Mouse (Mus musculus): Measurements from ENCODE around the gene Mdm1. TPM values are rescaled to one million over a fixed set of nuclear protein-coding genes. Genes with fewer than 3 reads are reported as not detected.
"Not testable (repeated sequence)": the region's sequence is repeated elsewhere in the genome, so short reads cannot be mapped to it uniquely, and the experiment has no call there.

The Mdm1 gene
- polyA plus RNA-seq, 1 experiment from 2014 or later = 16.1 TPM

GRCm38 (mm10) chr10:118172416-118172815, 30.8 kb downstream of the Mdm1 start:
- no peak overlapping the region for H3K27ac ChIP-seq
- TF ChIP-seq CTCF (IDR thresholded peaks at IDR 0.05; ENCODE audit: low read depth) = no peak
- H3K4me3 ChIP-seq (replicated peaks; ENCODE audit: low read depth, low read length) = no peak overlapping the region
- ATAC-seq (replicated peaks; ENCODE audit: low FRiP score, low read depth) = no peak
- peak; percentile 1 for DNase-seq (ENCODE audit: low spot score)
- 54% methylated on average over 8 of the region's 8 CpGs for WGBS
- H3K27me3 ChIP-seq (ENCODE audit: insufficient read depth, low read length) = no peaks in the 10 kb centered on the region
- H3K4me2 ChIP-seq (ENCODE audit: low read length) = no peak overlapping the region
- no peaks in the 10 kb centered on the region for H3K9me3 ChIP-seq (replicated peaks; ENCODE audit: low read length)
- no peaks in the 10 kb centered on the region for H3K4me1 ChIP-seq (replicated peaks; ENCODE audit: insufficient read depth, low read length)
- no peak overlapping the region for H3K9ac ChIP-seq (ENCODE audit: low read depth, low read length)
- 0 out of 2 replicates have a peak, but pooled peaks cover 4% of the 10 kb centered on the region for H3K36me3 ChIP-seq (ENCODE audit: insufficient read depth, low read length)

DNA sequence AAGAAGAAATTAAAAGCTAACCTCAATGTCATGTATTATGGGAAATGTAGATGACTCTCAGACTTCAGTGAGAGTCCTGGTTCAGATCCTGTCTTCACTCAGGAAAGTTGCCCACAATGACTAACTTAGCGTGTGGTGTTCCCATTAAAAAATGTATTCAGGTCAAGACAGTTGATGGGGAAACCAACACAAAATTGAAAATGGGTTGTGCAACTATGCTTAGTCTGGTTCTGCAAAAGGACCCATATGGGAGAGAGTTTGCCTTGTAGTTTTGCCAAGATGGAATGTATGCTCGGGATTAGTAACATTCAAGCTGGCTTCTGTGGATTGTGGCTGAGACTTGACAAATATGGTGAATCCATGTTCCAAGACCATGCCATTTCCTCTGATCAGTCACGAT, 31.3 kb downstream of the Mdm1 start:
- no peak for TF ChIP-seq CTCF (IDR thresholded peaks at IDR 0.05; ENCODE audit: low read depth)
- DNase-seq (ENCODE audit: low spot score) (no peak), ATAC-seq (replicated peaks; ENCODE audit: low FRiP score, low read depth) (no peak)
- no peak overlapping the region for H3K4me3 ChIP-seq (replicated peaks; ENCODE audit: low read depth, low read length)
- H3K27ac ChIP-seq = no peak overlapping the region
- 0 out of 2 replicates have a peak, but pooled peaks cover 4% of the 10 kb centered on the region for H3K36me3 ChIP-seq (ENCODE audit: insufficient read depth, low read length)
- 88% methylated on average over 3 of the region's 3 CpGs for WGBS
- H3K4me1 ChIP-seq (replicated peaks; ENCODE audit: insufficient read depth, low read length) = no peaks in the 10 kb centered on the region
- no peak overlapping the region for H3K4me2 ChIP-seq (ENCODE audit: low read length)
- no peaks in the 10 kb centered on the region for H3K27me3 ChIP-seq (ENCODE audit: insufficient read depth, low read length)
- H3K9ac ChIP-seq (ENCODE audit: low read depth, low read length) = no peak overlapping the region
- H3K9me3 ChIP-seq (replicated peaks; ENCODE audit: low read length) = no peaks in the 10 kb centered on the region

- DNase-seq (ENCODE audit: low spot score); ATAC-seq (replicated peaks; ENCODE audit: low FRiP score, low read depth); H3K9me3 ChIP-seq (replicated peaks; ENCODE audit: low read length); H3K4me3 ChIP-seq (replicated peaks; ENCODE audit: low read depth, low read length); H3K4me1 ChIP-seq (replicated peaks; ENCODE audit: insufficient read depth, low read length); H3K36me3 ChIP-seq (ENCODE audit: insufficient read depth, low read length); H3K9ac ChIP-seq (ENCODE audit: low read depth, low read length); H3K27ac ChIP-seq; H3K27me3 ChIP-seq (ENCODE audit: insufficient read depth, low read length); H3K4me2 ChIP-seq (ENCODE audit: low read length): not testable (repeated sequence)
- WGBS = 81% methylated on average over 4 of the region's 4 CpGs
Measured at GRCm38 (mm10) chr10:118175542-118175941, 33.9 kb downstream of the Mdm1 start.

DNA sequence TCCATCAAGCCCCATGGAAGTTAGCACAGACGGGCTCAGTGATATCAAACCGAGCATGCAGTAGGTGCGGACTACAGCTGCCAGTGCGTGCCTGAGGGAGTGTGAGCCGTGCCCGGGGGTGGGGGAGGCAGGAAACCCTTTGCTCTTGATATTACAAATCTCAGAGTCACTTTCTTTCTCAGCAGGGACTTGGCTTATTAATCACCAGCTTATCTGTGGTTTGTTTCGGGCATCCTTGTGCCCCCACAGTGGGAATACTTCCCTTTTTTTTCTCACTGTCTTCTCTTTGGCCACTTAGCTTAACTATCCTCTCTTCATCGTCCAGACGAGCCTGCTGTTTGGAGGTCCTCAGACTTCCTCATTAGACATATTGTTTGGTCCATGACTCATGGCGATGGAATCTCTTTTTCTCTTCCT, 37.1 kb downstream of the Mdm1 start:
- H3K36me3 ChIP-seq (ENCODE audit: insufficient read depth, low read length) = no peaks in the 10 kb centered on the region
- no peak overlapping the region for H3K9ac ChIP-seq (ENCODE audit: low read depth, low read length)
- H3K9me3 ChIP-seq (replicated peaks; ENCODE audit: low read length) = no peaks in the 10 kb centered on the region
- no peak for DNase-seq (ENCODE audit: low spot score)
- ATAC-seq (replicated peaks; ENCODE audit: low FRiP score, low read depth) = no peak
- H3K4me3 ChIP-seq (replicated peaks; ENCODE audit: low read depth, low read length) = no peak overlapping the region
- H3K4me2 ChIP-seq (ENCODE audit: low read length) = no peak overlapping the region
- H3K27ac ChIP-seq = no peak overlapping the region
- no peaks in the 10 kb centered on the region for H3K27me3 ChIP-seq (ENCODE audit: insufficient read depth, low read length)
- WGBS = 72% methylated on average over 10 of the region's 10 CpGs
- TF ChIP-seq CTCF (IDR thresholded peaks at IDR 0.05; ENCODE audit: low read depth) = no peak
- no peaks in the 10 kb centered on the region for H3K4me1 ChIP-seq (replicated peaks; ENCODE audit: insufficient read depth, low read length)

- no peak overlapping the region for H3K9ac ChIP-seq (ENCODE audit: low read depth, low read length)
- H3K36me3 ChIP-seq (ENCODE audit: insufficient read depth, low read length) = no peaks in the 10 kb centered on the region
- 93% methylated on average over 11 of the region's 11 CpGs for WGBS
- H3K27ac ChIP-seq = no peak overlapping the region
- no peaks in the 10 kb centered on the region for H3K9me3 ChIP-seq (replicated peaks; ENCODE audit: low read length)
- no peaks in the 10 kb centered on the region for H3K4me1 ChIP-seq (replicated peaks; ENCODE audit: insufficient read depth, low read length)
- no peaks in the 10 kb centered on the region for H3K27me3 ChIP-seq (ENCODE audit: insufficient read depth, low read length)
- ATAC-seq (replicated peaks; ENCODE audit: low FRiP score, low read depth) = no peak
- no peak for TF ChIP-seq CTCF (IDR thresholded peaks at IDR 0.05; ENCODE audit: low read depth)
- no peak for DNase-seq (ENCODE audit: low spot score)
- H3K4me2 ChIP-seq (ENCODE audit: low read length) = no peak overlapping the region
- no peak overlapping the region for H3K4me3 ChIP-seq (replicated peaks; ENCODE audit: low read depth, low read length)
Measured at GRCm38 (mm10) chr10:118179265-118179664, 37.7 kb downstream of the Mdm1 start.

- not testable (repeated sequence) for ATAC-seq (replicated peaks; ENCODE audit: low FRiP score, low read depth); DNase-seq (ENCODE audit: low spot score); H3K27me3 ChIP-seq (ENCODE audit: insufficient read depth, low read length)
Measured at GRCm38 (mm10) chr10:118195150-118195549, 53.5 kb downstream of the Mdm1 start.

DNA sequence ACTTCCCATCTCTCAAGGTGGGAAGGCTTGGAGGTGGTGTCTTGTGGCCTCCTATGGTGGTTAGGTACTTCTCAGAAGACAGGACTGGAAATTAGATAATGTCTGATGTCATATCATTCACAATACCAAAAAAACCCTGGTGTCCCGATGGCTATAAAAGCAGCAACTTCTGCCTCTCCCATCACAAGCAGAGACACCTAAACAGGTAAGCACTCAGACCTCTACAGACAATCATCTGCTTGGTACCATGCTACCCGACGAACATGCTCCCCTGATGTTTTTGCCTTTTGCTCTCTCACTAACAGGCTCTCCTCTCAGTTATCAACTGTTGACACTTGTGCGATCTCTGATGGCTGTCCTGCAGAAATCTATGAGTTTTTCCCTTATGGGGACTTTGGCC, 63.0 kb downstream of the Mdm1 start, which contains the start of gene Il22:
TSS of gene Il22 (plus strand) at position 301 of the 400 bp plus-strand sequence.
- TF ChIP-seq CTCF (IDR thresholded peaks at IDR 0.05; ENCODE audit: low read depth) = no peak
- H3K4me3 ChIP-seq (replicated peaks; ENCODE audit: low read depth, low read length) = no peak within 1 kb of the TSS
- no peaks in the 10 kb centered on the region for H3K36me3 ChIP-seq (ENCODE audit: insufficient read depth, low read length)
- no peak within 1 kb of the TSS for H3K4me2 ChIP-seq (ENCODE audit: low read length)
- no peak for ATAC-seq (replicated peaks; ENCODE audit: low FRiP score, low read depth)
- H3K9me3 ChIP-seq (replicated peaks; ENCODE audit: low read length) = no peaks in the 10 kb centered on the region
- H3K27ac ChIP-seq = no peak within 1 kb of the TSS
- no peaks in the 10 kb centered on the region for H3K4me1 ChIP-seq (replicated peaks; ENCODE audit: insufficient read depth, low read length)
- H3K9ac ChIP-seq (ENCODE audit: low read depth, low read length) = no peak within 1 kb of the TSS
- no peaks in the 10 kb centered on the region for H3K27me3 ChIP-seq (ENCODE audit: insufficient read depth, low read length)
- WGBS = 98% methylated on average over 4 of the region's 4 CpGs
- no peak for DNase-seq (ENCODE audit: low spot score)

More at GRCm38 (mm10) chr10:118195150-118195549, 53.5 kb downstream of the Mdm1 start:
- not testable (repeated sequence) for H3K4me1 ChIP-seq (replicated peaks; ENCODE audit: insufficient read depth, low read length); H3K9me3 ChIP-seq (replicated peaks; ENCODE audit: low read length); H3K4me2 ChIP-seq (ENCODE audit: low read length); H3K4me3 ChIP-seq (replicated peaks; ENCODE audit: low read depth, low read length); H3K36me3 ChIP-seq (ENCODE audit: insufficient read depth, low read length); H3K27ac ChIP-seq; H3K9ac ChIP-seq (ENCODE audit: low read depth, low read length)
- WGBS = 34% methylated on average over 3 of the region's 3 CpGs

DNA sequence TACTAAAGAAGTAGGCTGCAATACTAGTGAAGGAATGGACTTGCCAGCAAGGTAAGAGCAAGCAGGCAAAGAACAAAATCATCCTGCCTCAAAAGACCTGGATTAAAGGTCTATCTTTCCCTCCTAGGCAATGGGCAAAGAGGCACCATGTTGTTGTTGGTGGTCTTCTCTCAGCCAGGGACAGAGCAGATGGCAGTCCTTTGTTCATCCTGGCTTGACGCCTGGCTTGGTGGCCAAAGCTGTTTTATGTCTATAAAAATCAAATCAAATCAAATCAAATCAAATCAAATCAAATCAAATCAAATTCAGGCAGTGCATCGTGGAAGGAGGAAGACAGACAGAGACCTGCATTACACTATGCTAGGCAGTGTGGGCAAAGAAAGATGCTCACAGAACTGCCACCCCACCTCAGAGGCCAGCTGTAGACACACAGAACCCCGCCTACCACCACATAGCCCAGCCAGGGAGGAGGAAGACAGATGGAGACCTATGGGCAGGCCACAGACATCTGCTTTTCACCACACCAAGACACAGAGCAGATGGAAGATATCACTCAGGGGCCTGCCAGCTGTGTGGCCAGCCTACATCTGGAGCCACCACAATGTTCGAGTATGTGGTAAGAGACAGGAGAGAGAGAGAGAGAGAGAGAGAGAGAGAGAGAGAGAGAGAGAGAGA, 74.2 kb downstream of the Mdm1 start:
- 92% methylated on average over 2 of the region's 4 CpGs for WGBS
- H3K9ac ChIP-seq (ENCODE audit: low read depth, low read length); ATAC-seq (replicated peaks; ENCODE audit: low FRiP score, low read depth); H3K36me3 ChIP-seq (ENCODE audit: insufficient read depth, low read length); H3K9me3 ChIP-seq (replicated peaks; ENCODE audit: low read length); H3K27me3 ChIP-seq (ENCODE audit: insufficient read depth, low read length); DNase-seq (ENCODE audit: low spot score); H3K4me2 ChIP-seq (ENCODE audit: low read length); H3K4me1 ChIP-seq (replicated peaks; ENCODE audit: insufficient read depth, low read length); H3K4me3 ChIP-seq (replicated peaks; ENCODE audit: low read depth, low read length); H3K27ac ChIP-seq: not testable (repeated sequence)

All from kidney, postnatal 0 days (tissue).